ENCODE assay signal across 13 mouse cellular contexts in the genomic region with DNA sequence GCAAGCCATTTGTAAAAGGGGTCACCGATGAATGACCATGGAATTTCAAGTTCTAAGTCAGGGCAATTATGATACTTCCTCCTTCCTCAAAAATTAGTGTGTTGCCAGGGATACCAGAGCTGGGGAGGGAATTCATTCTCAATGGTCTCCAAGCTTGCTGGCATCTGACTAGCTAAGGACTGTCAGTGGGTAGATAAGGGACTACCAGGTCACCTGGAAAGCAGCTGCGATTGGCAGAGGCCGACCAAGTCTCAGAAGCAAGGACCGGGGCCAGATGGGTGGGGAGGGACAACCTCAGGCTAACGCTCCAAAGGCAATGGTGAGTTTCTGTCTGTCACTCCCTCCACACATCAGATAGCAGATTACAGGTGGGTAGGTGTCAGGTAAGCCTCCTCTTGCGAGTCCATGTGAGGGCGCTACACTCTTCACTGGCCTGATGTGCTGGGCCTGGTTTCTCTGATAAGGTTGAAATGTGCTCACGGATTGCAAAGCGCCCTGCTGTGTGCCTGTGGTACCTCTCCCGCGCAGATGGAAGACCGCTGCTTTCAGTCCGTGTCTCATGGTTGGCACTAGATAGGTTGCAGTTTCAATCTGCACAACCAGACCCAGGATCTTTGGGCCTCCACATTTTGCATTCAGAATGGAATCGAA. TPM values are rescaled to one million over a fixed set of nuclear protein-coding genes. Genes with fewer than 3 reads are reported as not detected.
DNase-seq lines count a peak whose midpoint lies in the region; ATAC-seq and TF ChIP-seq lines count a peak whose summit lies in the region.
"Had no signal": no experiment of that assay in that cellular context is flagged by ENCODE, and none has a peak within 500 bp of the region (broad histone marks: within the 10 kb centered on the region; RNA-seq: fewer than 3 reads in every experiment).

No protein-coding gene starts in this region.

- intact Hi-C loops in gastrocnemius, adult 2 months (cut with DNase I) = no loop called here

- no peaks in the 10 kb centered on the region for H3K4me1 ChIP-seq in heart, embryonic 14.5 days (ENCODE audit: control insufficient read depth in 2 of 2, insufficient read depth in 2 of 2, low read length in 2 of 2)
- 0 out of 2 replicates have a peak, but pooled peaks cover 2% of the 10 kb centered on the region for H3K4me1 ChIP-seq in kidney, embryonic 14.5 days (ENCODE audit: control insufficient read depth, insufficient read depth, low read length)

- no peak overlapping the region for H3K27ac ChIP-seq in heart, embryonic 14.5 days (replicated peaks in 1 of 2; ENCODE audit: control insufficient read depth in 1 of 2, insufficient read depth in 1 of 2, low read depth in 2 of 2, low read length in 2 of 2)
- H3K27ac ChIP-seq in kidney, embryonic 14.5 days (ENCODE audit: low read depth, low read length) = 0 out of 2 replicates have a peak overlapping the region, but pooled peaks have one; percentile 48
- H3K27ac ChIP-seq in gastrocnemius, adult 2 months = no peak overlapping the region

- peak overlapping the region; percentile 37 for H3K4me2 ChIP-seq in heart, embryonic 14.5 days (ENCODE audit: low read length)
- no peak overlapping the region for H3K4me2 ChIP-seq in kidney, embryonic 14.5 days (replicated peaks; ENCODE audit: low read depth, low read length)

- TF ChIP-seq CTCF in gastrocnemius, adult 2 months (IDR thresholded peaks at IDR 0.05) = no peak

- H3K27me3 ChIP-seq in heart, embryonic 14.5 days (ENCODE audit: control insufficient read depth, insufficient read depth, low read length) = no peaks in the 10 kb centered on the region
- no peaks in the 10 kb centered on the region for H3K27me3 ChIP-seq in kidney, embryonic 14.5 days (ENCODE audit: control insufficient read depth, insufficient read depth, low read length)

- no peak for DNase-seq in heart, adult 8-10 months (ENCODE audit: low spot score)
- DNase-seq in right cerebral cortex, postnatal 25 days = peak; percentile 20
- no peak for DNase-seq in right cerebral cortex, postnatal 36 days (ENCODE audit: low spot score in 2 of 2)
- no peak for DNase-seq in thymus, postnatal 0 days (ENCODE audit: low spot score)
- DNase-seq in gastrocnemius, adult 2 months = no peak
- no peak for DNase-seq in right cerebral cortex, postnatal 14 days
- DNase-seq: lung, postnatal 14 days had no signal

- H3K9me3 ChIP-seq in heart, embryonic 14.5 days (ENCODE audit: control insufficient read depth, low read length) = no peaks in the 10 kb centered on the region
- H3K9me3 ChIP-seq in kidney, embryonic 14.5 days (ENCODE audit: control insufficient read depth, low read length) = no peaks in the 10 kb centered on the region
- H3K9me3 ChIP-seq: G1E had no signal

- no peak for ATAC-seq in heart, embryonic 14.5 days (ENCODE audit: insufficient number of reproducible peaks, insufficient read depth, low FRiP score, low read depth)
- ATAC-seq in kidney, embryonic 14.5 days (ENCODE audit: low FRiP score, low TSS enrichment) = peak; percentile 51

- no peak overlapping the region for H3K9ac ChIP-seq in heart, embryonic 14.5 days (ENCODE audit: low read length)
- no peak overlapping the region for H3K9ac ChIP-seq in kidney, embryonic 14.5 days (ENCODE audit: low read depth, low read length)

- no peaks in the 10 kb centered on the region for H3K36me3 ChIP-seq in heart, embryonic 14.5 days (ENCODE audit: control insufficient read depth, insufficient read depth, low read length)
- H3K36me3 ChIP-seq in kidney, embryonic 14.5 days (ENCODE audit: control insufficient read depth, insufficient read depth, low read length) = no peaks in the 10 kb centered on the region
- H3K36me3 ChIP-seq: G1E had no signal

- 16% methylated on average over 14 of the region's 14 CpGs for WGBS in heart, embryonic 14.5 days
- 29% methylated on average over 14 of the region's 14 CpGs for WGBS in kidney, embryonic 14.5 days

- no peak overlapping the region for H3K4me3 ChIP-seq in heart, embryonic 14.5 days (ENCODE audit: control insufficient read depth in 1 of 2, insufficient read depth in 1 of 2, low read depth in 1 of 2, low read length in 2 of 2)
- no peak overlapping the region for H3K4me3 ChIP-seq in kidney, embryonic 14.5 days (ENCODE audit: low read length)
- H3K4me3 ChIP-seq in gastrocnemius, adult 2 months = no peak overlapping the region

RNA-seq across cellular contexts. Expression of gene Fxyd4, which starts 19.5 kb away (rescaled TPM):
- polyA plus RNA-seq in heart, embryonic 14.5 days (2014; fragmentation: Nextera tagmentation; extraction: Ambion mirVana) = 0.73 and 2.5 TPM in 2 replicates
- not detected for total RNA-seq in heart, adult 8-10 months (2022)
- polyA plus RNA-seq in kidney, embryonic 14.5 days (2014; fragmentation: Nextera tagmentation; extraction: Ambion mirVana) = 77.7 and 94.8 TPM in 2 replicates
- polyA plus RNA-seq in thymus, postnatal 0 days (2015; fragmentation: Nextera tagmentation; extraction: Ambion mirVana) = 2.3 TPM in 2 replicates
- not detected for total RNA-seq in gastrocnemius, adult 2 months (2021)
- total RNA-seq: G1E; gastrocnemius, postnatal 4 days; layer of hippocampus, postnatal 25 days; neutrophil, adult 5-6 weeks had no signal
- polyA plus RNA-seq: G1E had no signal

RNA-seq across cellular contexts. Expression of gene Rasgef1a, which starts 54.3 kb away (rescaled TPM):
- 0.19 and 0.32 TPM in 2 replicates for polyA plus RNA-seq in heart, embryonic 14.5 days (2014; fragmentation: Nextera tagmentation; extraction: Ambion mirVana)
- total RNA-seq in heart, adult 8-10 months (2022) = under 1 TPM; 0.35 to 0.69 (median 0.42) TPM
- polyA plus RNA-seq in kidney, embryonic 14.5 days (2014; fragmentation: Nextera tagmentation; extraction: Ambion mirVana) = 0.28 and 0.29 TPM in 2 replicates
- 0.18 and 0.39 TPM in 2 replicates for polyA plus RNA-seq in thymus, postnatal 0 days (2015; fragmentation: Nextera tagmentation; extraction: Ambion mirVana)
- total RNA-seq in gastrocnemius, adult 2 months (2021) = under 1 TPM in 1 of 2 experiments, not detected in 1; 0.18 TPM
- polyA plus RNA-seq: G1E had no signal

RNA-seq across cellular contexts. Expression of gene Hnrnpf, which starts 56.9 kb away (rescaled TPM):
- polyA plus RNA-seq in heart, embryonic 14.5 days (2014; fragmentation: Nextera tagmentation; extraction: Ambion mirVana) = 457 and 471 TPM in 2 replicates
- total RNA-seq in heart, adult 8-10 months (2022) = 100 to 1,000 TPM; 170 to 189 (median 180) TPM
- polyA plus RNA-seq in kidney, embryonic 14.5 days (2014; fragmentation: Nextera tagmentation; extraction: Ambion mirVana) = 606 and 823 TPM in 2 replicates
- 1,040 and 1,096 TPM in 2 replicates for polyA plus RNA-seq in thymus, postnatal 0 days (2015; fragmentation: Nextera tagmentation; extraction: Ambion mirVana)
- total RNA-seq in gastrocnemius, adult 2 months (2021) = 100 to 1,000 TPM; 104 to 108 TPM

Comparison
In these comparisons a context has a peak if more than half of its experiments do, and no peak if none do; other contexts are left out.
1. RNA of gene Fxyd4, which starts 19.5 kb away (polyA plus RNA-seq): 77.7 to 94.8 TPM in kidney, embryonic 14.5 days; 2.3 TPM in thymus, postnatal 0 days and 0.73 to 2.5 TPM in heart, embryonic 14.5 days; every median in the first group is over 10 times any median in the second.